Mouse (Mus musculus) MEL (cell line): ENCODE data around the gene Rnf217. TPM values are rescaled to one million over a fixed set of nuclear protein-coding genes. Genes with fewer than 3 reads are reported as not detected.

Experiments
- DNase-seq: peaks from one replicate; pipeline ENCODE4 v3.0.0; 2011; ENCODE audit warnings: low read depth, low spot score
- H3K27ac ChIP-seq: 2 replicates; pipeline ENCODE4 v1.5.1; 2012; ENCODE audit warnings: low read depth, mild to moderate bottlenecking, control low read depth, low read length, moderate library complexity; ENCODE audit not compliant: control insufficient read depth
- H3K27me3 ChIP-seq, 2 experiments: fragments of 150-350 bp in 1 of 2; sonication (generic) in 1 of 2; 2 replicates each; pipeline ENCODE4 v1.6.1; 2012; ENCODE audit warnings: low read length in 2 of 2, mild to moderate bottlenecking in 2 of 2, improper control_type of control experiment in 1 of 2, moderate library complexity in 1 of 2; ENCODE audit not compliant: insufficient read depth in 2 of 2, control insufficient read depth in 1 of 2
- H3K36me3 ChIP-seq, 2 experiments: 2 replicates each; pipeline ENCODE4 v1.6.1; 2012 to 2014; ENCODE audit warnings: low read length in 2 of 2, improper control_type of control experiment in 1 of 2, inconsistent platforms in 1 of 2, mild to moderate bottlenecking in 1 of 2; ENCODE audit not compliant: insufficient read depth in 2 of 2, control insufficient read depth in 1 of 2
- H3K4me1 ChIP-seq, 2 experiments: fragments of 150-350 bp in 1 of 2; sonication (generic) in 1 of 2; 2 replicates each; pipeline ENCODE4 v1.6.1; 2012; ENCODE audit warnings: low read length in 2 of 2, improper control_type of control experiment in 1 of 2, mild to moderate bottlenecking in 1 of 2; ENCODE audit not compliant: insufficient read depth in 2 of 2, control insufficient read depth in 1 of 2
- H3K4me3 ChIP-seq, 2 experiments: fragments of 150-350 bp in 1 of 2; sonication (generic) in 1 of 2; 2 replicates each; pipeline ENCODE4 v1.5.1; 2012; ENCODE audit warnings: low read depth in 2 of 2, low read length in 2 of 2, mild to moderate bottlenecking in 2 of 2, moderate library complexity in 2 of 2, control low read depth in 1 of 2, improper control_type of control experiment in 1 of 2; ENCODE audit not compliant: control insufficient read depth in 1 of 2, insufficient read depth in 1 of 2
- H3K79me2 ChIP-seq: 2 replicates; pipeline ENCODE4 v1.6.1; 2012; ENCODE audit warnings: mild to moderate bottlenecking, low read length, moderate library complexity; ENCODE audit not compliant: control insufficient read depth, poor library complexity, insufficient read depth
- H3K9ac ChIP-seq: 2 replicates; pipeline ENCODE4 v1.6.1; 2012; ENCODE audit warnings: low read depth, mild to moderate bottlenecking, control low read depth, low read length, moderate library complexity; ENCODE audit not compliant: control insufficient read depth, poor library complexity, severe bottlenecking
- H3K9me3 ChIP-seq: fragments of 150-350 bp; sonication (generic); replicated peaks from 2 replicates; pipeline ENCODE4 v1.6.1; 2012; ENCODE audit warnings: mild to moderate bottlenecking, low read length, improper control_type of control experiment, moderate library complexity; ENCODE audit not compliant: insufficient read depth
- CHD1 ChIP-seq: IDR thresholded peaks from 2 replicates; pipeline ENCODE4 v1.6.1; 2012; ENCODE audit warnings: low read depth, mild to moderate bottlenecking, inconsistent platforms, low read length, improper control_type of control experiment
- CTCF ChIP-seq, 3 experiments: IDR thresholded peaks in 2 of 3; conservative IDR thresholded peaks in 1 of 3; 2 replicates each; pipeline ENCODE4 v1.5.1; 2011 to 2012; ENCODE audit warnings: low read length in 3 of 3, low read depth in 2 of 3, mild to moderate bottlenecking in 2 of 3, improper control_type of control experiment in 1 of 3, inconsistent platforms in 1 of 3, mixed read lengths in 1 of 3, moderate library complexity in 1 of 3; ENCODE audit not compliant: control insufficient read depth in 1 of 3, insufficient read depth in 1 of 3, poor library complexity in 1 of 3, severe bottlenecking in 1 of 3
- E2F4 ChIP-seq: IDR thresholded peaks from 2 replicates; pipeline ENCODE4 v1.6.1; 2011; ENCODE audit warnings: low read depth, low read length, improper control_type of control experiment, borderline replicate concordance
- ETS1 ChIP-seq: IDR thresholded peaks from 2 replicates; pipeline ENCODE4 v1.6.1; 2012; ENCODE audit warnings: low read depth, mild to moderate bottlenecking, inconsistent platforms, low read length, improper control_type of control experiment, moderate library complexity
- GABPA ChIP-seq: IDR thresholded peaks from 2 replicates; pipeline ENCODE4 v1.6.1; 2012; ENCODE audit warnings: low read depth, mild to moderate bottlenecking, inconsistent platforms, low read length, improper control_type of control experiment, moderate library complexity
- HCFC1 ChIP-seq: IDR thresholded peaks from 2 replicates; pipeline ENCODE4 v1.6.1; 2012; ENCODE audit warnings: low read depth, mild to moderate bottlenecking, inconsistent platforms, low read length, improper control_type of control experiment, moderate library complexity
- KAT2A ChIP-seq: conservative IDR thresholded peaks from 2 replicates; pipeline ENCODE4 v1.6.1; 2012; ENCODE audit warnings: low read depth, low read length, improper control_type of control experiment, inconsistent platforms
- MYB ChIP-seq: IDR thresholded peaks from 2 replicates; pipeline ENCODE4 v1.6.1; 2011; ENCODE audit warnings: mild to moderate bottlenecking, low read depth, low read length, improper control_type of control experiment
- POLR2AphosphoS2 ChIP-seq: IDR thresholded peaks from 2 replicates; pipeline ENCODE4 v1.6.1; 2011; ENCODE audit warnings: low read length, improper control_type of control experiment
- SIN3A ChIP-seq: IDR thresholded peaks from 2 replicates; pipeline ENCODE4 v1.6.1; 2012; ENCODE audit warnings: low read length, improper control_type of control experiment, inconsistent platforms
- TAL1 ChIP-seq: IDR thresholded peaks from 2 replicates; pipeline ENCODE4 v1.6.1; 2012; ENCODE audit warnings: mild to moderate bottlenecking, inconsistent platforms, low read length, moderate library complexity, mixed read lengths
- TCF12 ChIP-seq: IDR thresholded peaks from 2 replicates; pipeline ENCODE4 v1.6.1; 2014; ENCODE audit warnings: low read depth, mild to moderate bottlenecking, inconsistent platforms, low read length, improper control_type of control experiment, moderate library complexity
- ZC3H11A ChIP-seq: IDR thresholded peaks from 2 replicates; pipeline ENCODE4 v1.6.1; 2012; ENCODE audit warnings: low read depth, mild to moderate bottlenecking, inconsistent platforms, low read length, improper control_type of control experiment
- ZKSCAN1 ChIP-seq: IDR thresholded peaks from 2 replicates; pipeline ENCODE4 v1.6.1; 2012; ENCODE audit warnings: low read depth, mild to moderate bottlenecking, inconsistent platforms, low read length, improper control_type of control experiment, moderate library complexity
- polyA plus RNA-seq, 2 experiments: library from polyadenylated mRNA; stranded (reverse) in 1 of 2; unstranded in 1 of 2; fragments of >175 nt in 1 of 2; fragments of >200 nt in 1 of 2; gene quantifications; 2 replicates each; pipeline versions ENCODE4 v1.2.1 to v1.2.4; 2012; ENCODE audit warnings: low replicate concordance in 2 of 2, low read depth in 1 of 2; ENCODE audit not compliant: insufficient read length in 2 of 2, insufficient read depth in 1 of 2, missing spikeins in 1 of 2
- total RNA-seq: library from RNA; depleted of rRNA; stranded (reverse); fragments of 300-350 nt; gene quantifications from 2 replicates; pipeline ENCODE4 v1.2.3, GENCODE M21; 2012

Gene Rnf217
- total and polyA plus RNA-seq, 3 experiments, result not detected

DNA sequence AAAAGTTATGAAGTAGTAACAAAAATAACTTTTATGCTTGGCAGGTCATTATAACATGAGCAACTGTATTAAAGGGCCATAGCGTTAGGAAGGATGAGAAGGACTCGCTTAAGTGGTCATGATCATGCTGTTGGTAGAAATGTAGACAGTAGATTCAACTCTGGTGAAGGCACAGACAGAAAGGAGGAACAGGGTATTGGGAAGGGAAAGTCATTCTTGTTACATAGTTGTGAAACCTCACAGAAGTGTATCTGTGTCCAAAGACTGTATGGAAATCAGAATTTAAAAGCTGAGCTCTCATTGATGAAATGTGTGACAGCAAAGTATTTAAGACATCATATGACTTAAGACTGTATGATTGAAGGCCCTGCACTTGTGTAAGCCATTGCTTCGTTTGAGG lies 26.1 kb upstream of the Rnf217 start:
- Histone ChIP-seq H3K9ac (no peak overlapping the region), H3K27ac (no peak overlapping the region), H3K4me1 (no peaks in the 10 kb centered on the region), H3K36me3 (no peaks in the 10 kb centered on the region), H3K4me3 (no peak overlapping the region), H3K79me2 (no peaks in the 10 kb centered on the region), H3K9me3 (no peaks in the 10 kb centered on the region), H3K27me3 (no peaks in the 10 kb centered on the region)
- no peak for DNase-seq
- TF ChIP-seq HCFC1 (no peak), E2F4 (no peak), POLR2AphosphoS2 (no peak), TCF12 (no peak), CHD1 (no peak), GABPA (no peak)
- TF ChIP-seq, all 39 proteins: peak for 0

DNA sequence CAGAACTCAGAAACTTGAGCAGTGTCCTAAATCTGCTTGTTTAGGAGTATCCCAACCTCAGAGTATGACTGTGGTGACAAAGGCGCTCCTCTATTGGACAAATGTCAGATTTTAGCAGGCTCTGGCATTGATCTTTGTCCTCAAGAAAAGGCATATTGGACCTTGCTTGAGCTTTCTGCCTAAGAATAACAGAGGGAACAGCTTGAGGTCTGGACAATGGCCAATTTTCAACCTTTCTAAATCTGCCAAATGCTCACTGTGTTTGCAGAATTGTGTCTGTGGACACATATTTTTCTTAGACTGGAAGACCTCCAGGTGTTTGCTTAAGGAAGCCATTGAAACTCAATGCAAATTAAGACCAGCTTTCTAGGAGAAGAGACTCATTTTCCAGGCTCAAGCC lies 23.0 kb upstream of the Rnf217 start:
- Histone ChIP-seq H3K9ac (no peak overlapping the region), H3K9me3 (no peaks in the 10 kb centered on the region), H3K4me1 (no peaks in the 10 kb centered on the region), H3K36me3 (no peaks in the 10 kb centered on the region), H3K27me3 (no peaks in the 10 kb centered on the region), H3K79me2 (no peaks in the 10 kb centered on the region), H3K4me3 (no peak overlapping the region), H3K27ac (no peak overlapping the region)
- DNase-seq, result no peak
- no peak for TF ChIP-seq MYB
- TF ChIP-seq ZKSCAN1, result no peak

DNA sequence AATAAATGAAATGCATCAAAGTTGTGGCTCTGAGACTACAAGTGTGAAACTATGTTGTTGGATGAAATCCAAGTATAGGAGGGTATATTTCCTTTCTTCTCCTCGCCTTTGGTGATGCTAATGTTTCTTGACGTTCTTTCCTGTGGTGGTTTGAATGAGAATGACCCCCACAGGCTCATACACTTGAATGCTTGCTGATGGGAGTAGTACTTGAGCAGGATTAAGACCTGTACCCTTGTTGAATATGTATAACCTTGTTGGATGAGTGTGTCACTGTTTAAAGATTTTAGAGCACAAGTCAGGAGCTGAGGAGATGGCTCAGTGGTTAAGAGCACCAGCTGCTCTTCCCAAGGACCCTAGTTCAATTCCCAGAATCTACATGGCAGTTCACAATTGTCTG lies 6.4 kb upstream of the Rnf217 start:
- Histone ChIP-seq H3K27ac (no peak overlapping the region), H3K4me1 (no peaks in the 10 kb centered on the region), H3K36me3 (no peaks in the 10 kb centered on the region), H3K79me2 (no peaks in the 10 kb centered on the region), H3K4me3 (no peak overlapping the region), H3K27me3 (no peaks in the 10 kb centered on the region), H3K9ac (no peak overlapping the region), H3K9me3 (no peaks in the 10 kb centered on the region)
- DNase-seq, result no peak
- no peak for TF ChIP-seq ZC3H11A
- TF ChIP-seq KAT2A, result no peak
- TF ChIP-seq TAL1, result no peak
- TF ChIP-seq ETS1, result no peak
- TF ChIP-seq E2F4, result no peak
- no peak for TF ChIP-seq ZKSCAN1
- no peak for TF ChIP-seq TCF12
- TF ChIP-seq CTCF (IDR thresholded peaks at IDR 0.05 in 2 of 3, conservative IDR thresholded peaks at IDR 0.05 in 1 of 3; ENCODE audit: control insufficient read depth in 1 of 3, insufficient read depth in 1 of 3, low read depth in 2 of 3, low read length in 3 of 3, poor library complexity in 1 of 3, severe bottlenecking in 1 of 3), result no peak
- TF ChIP-seq SIN3A, result no peak
